Mouse (Mus musculus) adrenal gland, postnatal 4 days (tissue): ENCODE results near the gene Gpr87. TPM values are rescaled to one million over a fixed set of nuclear protein-coding genes. Genes with fewer than 3 reads are reported as not detected.

Experiments
- DNase-seq, 2 experiments: peaks; one replicate each; pipeline ENCODE4 v3.0.0; 2021 to 2022; ENCODE audit warnings: low spot score in 2 of 2, mixed read lengths in 2 of 2
- total RNA-seq, 2 experiments: library from RNA; stranded (reverse); gene quantifications; 2 replicates each; pipeline ENCODE4 v1.2.3; 2021

Gene Gpr87
- total RNA-seq, 2 experiments from 2014 or later, result not detected

GRCm38 (mm10) chr3:59140115-59140514 lies 54.8 kb downstream of the Gpr87 start:
- DNase-seq, result no peak

GRCm38 (mm10) chr3:59139651-59140051 lies 55.3 kb downstream of the Gpr87 start:
- DNase-seq, result no peak

- DNase-seq, result no peak
Observed at GRCm38 (mm10) chr3:59138946-59139468, 55.9 kb downstream of the Gpr87 start.

GRCm38 (mm10) chr3:59135911-59136653 lies 58.8 kb downstream of the Gpr87 start:
- no peak for DNase-seq

GRCm38 (mm10) chr3:59133189-59133588 lies 61.7 kb downstream of the Gpr87 start:
- no peak for DNase-seq

GRCm38 (mm10) chr3:59131966-59132365 lies 62.9 kb downstream of the Gpr87 start:
- DNase-seq, result no peak

- DNase-seq, result no peak
Observed at GRCm38 (mm10) chr3:59131081-59131480, 63.8 kb downstream of the Gpr87 start.

GRCm38 (mm10) chr3:59130431-59130830 lies 64.5 kb downstream of the Gpr87 start:
- DNase-seq, result no peak

- DNase-seq, result no peak
Observed at GRCm38 (mm10) chr3:59129547-59129946, 65.4 kb downstream of the Gpr87 start.

Other genes starting within 250 kb of the Gpr87 start
- 10 to 100 TPM; 21.7 TPM for gene Med12l, start 189.3 kb downstream of the Gpr87 start, total RNA-seq
- gene Gpr171, start 93.3 kb downstream of the Gpr87 start, total RNA-seq, result under 1 TPM in 1 of 2 experiments, not detected in 1; 0.17 TPM
- gene P2ry14, start 41.5 kb downstream of the Gpr87 start, total RNA-seq, result 10 to 100 TPM; 12.2 to 13.9 TPM
- gene P2ry13, start 15.8 kb upstream of the Gpr87 start, total RNA-seq, result 1 to 10 TPM in 1 of 2 experiments, under 1 TPM in 1; 0.92 to 1.4 TPM
- 1 to 10 TPM; 6.6 to 6.9 TPM for gene P2ry12, start 67.8 kb upstream of the Gpr87 start, total RNA-seq
- 1 to 10 TPM; 7.6 to 9.2 TPM for gene Igsf10, start 149.3 kb upstream of the Gpr87 start, total RNA-seq